Mouse (Mus musculus): Measurements from ENCODE around the gene Gars. TPM values are rescaled to one million over a fixed set of nuclear protein-coding genes. Genes with fewer than 3 reads are reported as not detected.

Gene Gars
- polyA plus RNA-seq, 1 experiment from 2014 or later = 220 TPM

GRCm38 (mm10) chr6:55128391-55128790, 90.6 kb downstream of the Gars start:
- 0 out of 2 replicates have a peak overlapping the region, but pooled peaks have one; percentile 13 for H3K27ac ChIP-seq
- H3K4me3 ChIP-seq = no peak overlapping the region
- no peak for DNase-seq (ENCODE audit: low spot score)
- no peaks in the 10 kb centered on the region for H3K9me3 ChIP-seq
- H3K36me3 ChIP-seq = no peaks in the 10 kb centered on the region
- H3K4me1 ChIP-seq = peaks cover 38% of the 10 kb centered on the region
- H3K27me3 ChIP-seq (ENCODE audit: insufficient read depth, poor library complexity, severe bottlenecking) = peaks cover 26% of the 10 kb centered on the region

Other genes with a start within 250 kb of the Gars start
- 2.1 and 2.9 TPM in 2 replicates for gene Znrf2, start 221.1 kb upstream of the Gars start, polyA plus RNA-seq (2016; fragmentation: Nextera tagmentation; extraction: Ambion mirVana)
- gene Nod1, start 65.4 kb upstream of the Gars start, polyA plus RNA-seq (2016; fragmentation: Nextera tagmentation; extraction: Ambion mirVana) = 3.6 and 3.8 TPM in 2 replicates
- 8.1 and 8.3 TPM in 2 replicates for gene Ggct, start 45.1 kb upstream of the Gars start, polyA plus RNA-seq (2016; fragmentation: Nextera tagmentation; extraction: Ambion mirVana)
- 2.4 and 5.0 TPM in 2 replicates for gene Crhr2, start 95.0 kb downstream of the Gars start, polyA plus RNA-seq (2016; fragmentation: Nextera tagmentation; extraction: Ambion mirVana)
- 0.20 TPM in 1 of 2 replicates, not detected in the other for gene Inmt, start 137.0 kb downstream of the Gars start, polyA plus RNA-seq (2016; fragmentation: Nextera tagmentation; extraction: Ambion mirVana)
- gene Mindy4, start 165.4 kb downstream of the Gars start, polyA plus RNA-seq (2016; fragmentation: Nextera tagmentation; extraction: Ambion mirVana) = 7.7 and 9.7 TPM in 2 replicates

All from heart, embryonic 10.5 days (tissue).